Mouse (Mus musculus): ENCODE measurements around the gene Arfgef2. TPM values are rescaled to one million over a fixed set of nuclear protein-coding genes. Genes with fewer than 3 reads are reported as not detected.

The Arfgef2 gene
- total RNA-seq, 1 experiment from 2014 or later, result 54.7 TPM

DNA sequence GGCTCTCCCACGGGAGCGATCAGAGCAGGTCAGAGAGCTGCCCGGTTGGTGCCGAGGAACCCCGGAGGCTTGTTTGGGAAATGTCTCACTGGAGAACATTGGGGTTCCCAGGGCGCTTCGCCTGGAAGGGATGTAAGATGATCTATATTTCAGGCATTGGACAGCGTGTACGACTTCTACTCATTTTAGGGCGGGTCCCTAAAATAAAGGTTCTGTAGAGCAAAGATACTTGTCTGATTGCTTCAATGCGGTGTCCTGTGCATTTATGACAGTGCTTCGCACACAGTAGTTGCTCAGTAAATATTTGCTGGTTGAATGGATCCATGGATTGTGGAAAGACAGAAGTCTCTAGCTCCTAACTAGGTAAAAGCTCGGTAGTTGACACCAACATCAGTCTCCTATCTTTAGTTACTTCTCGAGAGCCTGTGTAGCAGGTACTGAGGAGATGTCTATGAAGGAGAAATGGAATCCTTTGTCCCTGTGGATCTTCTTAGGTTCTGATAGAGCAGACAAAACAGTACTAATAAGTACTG is 851 bp downstream of the Arfgef2 start:
- DNase-seq, result no peak

DNA sequence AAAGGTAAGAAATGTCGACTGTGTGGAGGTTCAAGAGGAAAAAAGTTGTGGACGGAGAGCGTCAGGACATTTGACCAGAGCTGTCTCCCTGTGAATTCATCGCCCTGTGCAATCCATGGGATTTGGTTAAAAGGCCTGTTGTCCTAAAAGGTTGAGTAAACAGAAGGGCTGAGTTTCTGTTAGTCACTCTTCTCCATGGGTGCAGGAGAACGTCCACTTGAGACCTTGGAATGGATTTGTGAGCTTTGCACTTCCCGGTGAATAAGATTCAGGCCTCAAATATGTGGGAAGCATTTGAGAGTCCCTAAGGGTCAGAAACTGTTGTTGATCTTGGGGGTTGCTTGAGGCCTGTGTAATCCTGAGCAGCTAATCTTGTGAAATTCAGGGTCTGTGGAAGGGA is 1.4 kb downstream of the Arfgef2 start:
- no peak for DNase-seq

DNA sequence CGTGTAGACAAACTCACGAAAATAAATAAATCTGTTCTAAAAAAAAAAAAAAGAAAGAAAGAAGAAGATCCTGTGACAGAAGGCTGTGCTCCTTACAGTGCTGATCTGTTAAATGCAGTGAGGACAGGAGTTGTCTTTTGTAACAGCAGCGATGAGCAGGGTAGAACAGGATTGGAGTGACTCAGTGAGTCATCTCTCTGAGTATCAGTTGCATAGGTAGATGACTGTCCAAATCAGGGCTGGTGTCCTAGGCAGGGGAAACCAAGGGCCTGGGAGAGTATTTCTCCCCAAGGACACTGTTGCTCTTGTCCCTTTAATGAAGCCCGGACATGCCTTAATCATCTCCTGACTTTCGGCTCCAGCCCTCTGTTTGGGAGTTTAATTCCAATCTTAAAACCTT is 4.1 kb downstream of the Arfgef2 start:
- DNase-seq, result peak; percentile 37

GRCm38 (mm10) chr2:166810821-166811220 is 5.4 kb downstream of the Arfgef2 start:
- DNase-seq, result no peak

DNA sequence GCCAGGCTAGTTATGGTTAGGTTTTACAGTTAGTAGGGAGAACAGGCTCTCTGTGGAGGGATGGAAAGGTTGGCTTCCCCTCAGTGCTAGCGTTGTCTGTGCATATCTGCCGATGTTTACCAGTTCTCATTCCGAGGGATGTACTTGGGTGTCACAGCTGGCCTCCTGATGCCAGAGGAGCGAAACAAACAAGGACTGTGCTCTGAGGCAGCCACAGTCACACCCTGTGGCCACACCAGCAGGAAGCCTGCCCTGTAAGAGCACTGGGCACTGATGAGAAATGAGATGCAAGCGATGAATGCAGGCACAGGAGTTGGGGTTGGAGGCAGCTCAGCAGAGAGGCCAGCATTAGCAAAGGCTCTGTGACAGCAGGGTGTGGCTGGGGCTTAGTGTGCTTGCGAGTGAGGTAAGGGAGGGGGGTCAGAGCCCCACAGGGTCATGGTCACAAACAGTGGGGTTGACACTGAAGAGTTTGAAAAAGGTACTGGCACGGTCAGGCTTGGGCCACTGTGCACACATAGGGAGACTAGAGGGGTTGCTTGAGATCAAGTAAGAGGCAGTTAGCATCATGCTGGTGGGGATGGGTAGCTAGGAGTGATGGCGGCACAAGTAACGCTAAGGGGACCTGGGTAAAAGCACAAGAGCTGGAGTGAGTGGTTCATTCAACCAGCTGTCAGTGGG is 13.2 kb downstream of the Arfgef2 start:
- no peak for DNase-seq

- DNase-seq, result no peak
These were observed 14.5 kb downstream of the Arfgef2 start for GRCm38 (mm10) chr2:166819849-166820248.

DNA sequence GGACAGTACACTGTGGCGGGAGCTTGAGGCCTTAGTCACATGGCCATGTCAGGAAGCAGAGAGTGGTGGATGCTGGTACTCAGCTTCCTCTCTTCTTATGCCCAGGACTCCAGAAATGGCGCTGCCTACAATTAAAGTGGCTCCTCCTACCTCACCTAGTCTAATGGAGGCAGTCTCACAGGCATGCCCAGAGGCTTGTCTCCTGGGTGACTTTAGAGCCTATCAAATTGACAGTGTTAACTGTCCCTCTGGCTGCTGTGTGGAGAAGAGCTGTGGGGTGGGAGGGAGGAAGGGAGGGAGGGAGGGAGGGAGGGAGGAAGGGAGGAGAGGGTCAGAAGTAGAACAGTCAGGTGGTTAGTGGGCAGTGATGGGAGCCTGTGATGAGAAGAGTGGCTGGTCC is 15.5 kb downstream of the Arfgef2 start:
- DNase-seq, result no peak

DNA sequence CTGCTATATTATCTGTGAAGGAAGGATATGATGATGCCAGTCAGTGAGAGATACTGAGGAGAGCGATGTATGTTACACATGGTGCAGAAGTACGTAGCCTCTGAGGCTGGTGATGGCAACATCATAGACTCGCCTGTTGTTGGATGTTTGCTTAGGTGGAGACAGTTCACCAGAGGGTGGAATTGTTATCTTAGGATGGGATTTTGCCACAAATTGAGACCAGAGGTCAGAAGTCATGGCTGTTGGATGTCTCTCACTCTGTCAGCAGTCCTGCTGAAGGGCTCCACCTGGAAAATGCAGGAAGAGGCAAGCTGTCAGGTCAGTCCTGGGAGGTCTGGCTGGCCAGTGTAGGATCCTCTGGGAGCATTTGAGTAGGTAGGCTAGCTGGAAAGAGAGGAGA is 16.0 kb downstream of the Arfgef2 start:
- DNase-seq, result no peak

GRCm38 (mm10) chr2:166822119-166822826 is 16.9 kb downstream of the Arfgef2 start:
- no peak for DNase-seq

DNA sequence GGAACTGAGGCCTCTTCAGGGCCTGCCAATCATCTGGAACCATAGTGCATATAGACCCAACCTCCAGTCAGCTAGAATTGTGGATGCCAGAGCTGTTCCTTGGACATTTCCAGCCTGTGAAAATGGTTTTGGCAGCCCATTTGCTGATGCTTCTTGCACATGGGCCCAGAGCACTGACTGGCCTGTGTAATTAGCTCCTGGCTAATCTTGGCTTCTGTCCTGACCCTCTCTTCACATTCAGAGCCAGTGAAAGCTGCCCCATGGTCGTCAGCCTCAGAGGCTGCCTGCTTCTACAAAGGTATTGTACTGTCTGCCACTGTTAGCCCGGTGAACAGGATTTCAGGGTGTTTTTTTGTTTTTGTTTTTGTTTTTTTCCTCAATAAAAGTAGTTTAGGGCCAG is 17.5 kb downstream of the Arfgef2 start:
- DNase-seq, result no peak

DNA sequence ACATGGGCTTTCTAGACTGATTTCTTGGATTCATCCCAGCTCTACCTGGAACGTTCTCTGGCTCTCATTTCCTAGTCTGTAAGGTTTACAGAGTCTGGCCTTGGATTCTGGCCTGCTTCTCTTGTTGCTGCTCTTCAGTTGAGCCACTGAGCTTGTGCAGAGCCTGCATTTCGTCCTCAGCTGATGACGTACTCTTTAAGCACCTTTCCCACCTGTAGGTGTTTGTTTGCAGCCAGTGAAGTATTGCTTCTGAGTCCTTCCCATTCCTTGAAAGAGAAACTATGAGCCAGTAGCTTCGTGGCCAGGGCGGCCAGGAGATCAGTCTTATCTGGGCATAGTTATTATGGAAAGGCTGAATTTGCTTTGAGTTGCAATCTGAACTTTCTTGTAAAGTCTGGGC is 19.0 kb downstream of the Arfgef2 start:
- DNase-seq, result no peak

DNA sequence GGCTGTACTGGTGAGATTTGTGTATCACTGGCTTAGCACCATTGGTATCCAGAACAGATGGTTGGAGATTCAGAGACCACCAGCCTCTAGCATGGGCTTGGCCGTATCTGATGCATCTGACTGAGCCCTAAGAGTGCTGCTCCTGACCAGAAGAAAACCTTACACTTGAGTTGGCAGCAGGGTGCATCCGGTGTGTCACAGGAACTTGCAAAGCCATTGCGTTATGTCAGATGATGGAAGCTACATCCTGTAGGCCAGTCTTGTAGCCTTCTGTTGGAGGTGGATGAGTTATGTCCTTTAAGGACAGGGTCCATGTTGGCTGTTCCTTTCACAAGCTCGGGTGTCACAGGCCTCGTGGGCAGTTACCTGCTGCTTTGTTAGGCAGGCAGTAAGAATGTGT is 19.6 kb downstream of the Arfgef2 start:
- no peak for DNase-seq

DNA sequence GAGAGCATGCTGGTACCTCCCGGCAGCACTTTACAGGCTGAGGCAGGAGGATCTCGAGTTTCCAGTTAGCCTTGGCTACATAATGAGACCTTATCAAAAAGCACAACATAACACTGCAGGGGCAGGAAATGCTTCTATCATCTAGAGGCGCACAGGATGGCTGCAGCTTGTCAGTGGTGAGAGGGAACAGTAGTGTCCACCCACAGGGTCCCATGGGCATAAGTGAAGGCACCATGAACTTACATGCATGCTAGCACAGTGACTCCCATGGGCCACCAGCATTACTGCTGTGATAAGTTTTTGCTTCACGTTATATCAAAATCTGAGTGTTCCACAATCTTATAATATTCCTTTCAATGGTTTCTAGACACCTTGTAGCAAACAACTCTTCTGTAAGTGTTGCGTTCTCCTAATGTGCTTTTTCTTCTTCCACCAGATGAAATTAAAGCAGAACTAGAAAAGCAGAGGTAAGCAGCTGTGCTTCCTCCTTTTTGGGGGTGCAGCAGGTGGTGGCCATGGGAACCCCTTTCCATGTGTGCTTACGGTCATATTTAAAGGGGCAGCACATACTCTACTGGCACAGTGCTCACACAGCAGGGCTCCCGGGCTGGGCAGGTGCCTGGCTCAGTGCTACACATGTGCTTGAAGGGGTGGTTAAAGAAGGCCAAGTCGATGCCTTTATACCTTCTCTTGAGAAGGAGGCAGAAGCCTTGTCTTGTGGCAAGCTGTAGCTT is 21.3 kb downstream of the Arfgef2 start:
- DNase-seq, result no peak

- DNase-seq, result no peak
These were observed 22.9 kb downstream of the Arfgef2 start for GRCm38 (mm10) chr2:166828306-166828705.

GRCm38 (mm10) chr2:166830350-166830749 is 25.0 kb downstream of the Arfgef2 start:
- DNase-seq, result no peak

DNA sequence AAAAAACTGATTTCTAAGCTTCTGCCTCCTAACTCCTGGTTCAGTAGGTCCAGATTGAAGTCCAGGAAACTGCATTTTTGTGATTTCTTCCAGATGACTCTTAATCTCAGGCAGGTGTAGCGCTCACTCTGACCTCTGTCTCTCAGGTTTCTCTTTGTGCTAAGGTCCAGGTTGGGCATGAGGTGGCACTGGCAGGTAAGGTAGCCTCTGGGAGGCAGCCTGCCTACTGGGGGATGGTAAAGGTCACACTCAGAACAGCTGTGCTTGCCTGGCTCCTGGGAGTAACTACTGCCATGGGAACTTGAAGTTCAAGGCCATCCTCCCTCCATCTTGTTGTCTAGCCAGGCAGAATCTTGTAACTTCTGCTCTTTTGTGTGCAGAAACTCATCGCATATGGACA is 28.7 kb downstream of the Arfgef2 start:
- DNase-seq, result peak; percentile 28

GRCm38 (mm10) chr2:166834796-166835195 is 29.4 kb downstream of the Arfgef2 start:
- no peak for DNase-seq

GRCm38 (mm10) chr2:166835581-166835980 is 30.2 kb downstream of the Arfgef2 start:
- peak; percentile 81 for DNase-seq

DNA sequence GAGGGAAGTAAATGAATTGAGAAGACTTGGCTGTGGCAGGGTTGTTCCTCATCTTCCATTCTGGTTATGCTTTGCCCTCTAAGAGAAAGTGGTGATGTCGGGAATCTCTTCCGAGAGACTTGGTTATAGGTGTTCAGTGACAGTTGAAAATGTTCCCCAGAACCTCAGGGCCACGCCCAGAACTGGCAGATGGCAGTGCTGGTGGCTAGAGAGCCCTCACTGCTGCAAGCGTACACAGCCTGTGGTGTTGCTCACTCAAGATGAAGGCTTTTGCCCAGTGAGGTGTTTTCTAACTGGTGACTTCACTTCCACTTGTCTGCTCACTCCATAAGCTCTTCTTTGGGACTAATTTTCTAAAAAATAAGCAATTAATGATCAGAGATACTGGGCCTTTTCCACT is 36.4 kb downstream of the Arfgef2 start:
- DNase-seq, result no peak

DNA sequence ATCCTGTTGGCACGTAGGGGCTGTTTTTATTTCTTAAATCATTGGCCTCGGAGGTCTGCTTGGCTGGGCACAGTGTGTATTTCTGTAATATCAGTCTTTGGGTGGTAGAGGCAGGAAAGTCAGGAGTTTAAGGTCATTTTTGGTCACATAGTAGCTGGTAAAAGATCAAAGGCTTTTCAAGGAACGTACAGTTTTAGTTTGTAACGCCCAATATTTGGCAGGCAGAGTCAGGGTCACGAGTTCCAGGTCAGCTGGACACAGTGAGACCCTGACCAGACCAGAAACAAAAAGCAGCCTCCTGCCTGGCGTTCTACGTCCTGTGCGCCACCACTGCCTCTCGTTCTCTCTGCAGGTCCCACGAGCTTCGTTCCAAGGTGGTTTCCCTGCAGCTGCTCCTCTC is 45.3 kb downstream of the Arfgef2 start:
- no peak for DNase-seq

GRCm38 (mm10) chr2:166852270-166852669 is 46.9 kb downstream of the Arfgef2 start:
- DNase-seq, result no peak

- no peak for DNase-seq
These were observed 50.4 kb downstream of the Arfgef2 start for GRCm38 (mm10) chr2:166855771-166856170.

- peak; percentile 59 for DNase-seq
These were observed 51.0 kb downstream of the Arfgef2 start for GRCm38 (mm10) chr2:166856366-166856765.
